Mouse (Mus musculus): ENCODE data around the gene Zfp341. TPM values are rescaled to one million over a fixed set of nuclear protein-coding genes. Genes with fewer than 3 reads are reported as not detected.
A peak's percentile ranks its signal among the peaks of the same experiment; 100 is the strongest.

Gene Zfp341
- polyA plus RNA-seq, 1 experiment from 2014 or later, result 0.44 TPM

GRCm38 (mm10) chr2:154635826-154636225 lies 22.7 kb downstream of the Zfp341 start:
- TF ChIP-seq CTCF (IDR thresholded peaks at IDR 0.05; ENCODE audit: low read depth), result no peak
- H3K36me3 ChIP-seq (ENCODE audit: control insufficient read depth, insufficient read depth), result peaks cover 15% of the 10 kb centered on the region
- no peak overlapping the region for H3K27ac ChIP-seq (ENCODE audit: low read depth, low read length)
- H3K9ac ChIP-seq (ENCODE audit: low read depth, low read length), result no peak overlapping the region
- no peaks in the 10 kb centered on the region for H3K9me3 ChIP-seq (ENCODE audit: control insufficient read depth)
- no peaks in the 10 kb centered on the region for H3K27me3 ChIP-seq (replicated peaks; ENCODE audit: control insufficient read depth, insufficient read depth, low read length)
- H3K4me3 ChIP-seq (ENCODE audit: low read depth, low read length), result no peak overlapping the region
- 95% methylated on average over 2 of the region's 2 CpGs for WGBS
- no peak overlapping the region for H3K4me2 ChIP-seq (replicated peaks; ENCODE audit: low read depth)
- no peak for ATAC-seq
- H3K4me1 ChIP-seq (replicated peaks; ENCODE audit: control insufficient read depth, insufficient read depth, low read length), result 0 out of 2 replicates have a peak, but pooled peaks cover 2% of the 10 kb centered on the region

- Histone ChIP-seq H3K4me2 (replicated peaks; ENCODE audit: low read depth) (no peak overlapping the region), H3K36me3 (ENCODE audit: control insufficient read depth, insufficient read depth) (peaks cover 10% of the 10 kb centered on the region), H3K27ac (ENCODE audit: low read depth, low read length) (no peak overlapping the region), H3K27me3 (replicated peaks; ENCODE audit: control insufficient read depth, insufficient read depth, low read length) (no peaks in the 10 kb centered on the region), H3K9ac (ENCODE audit: low read depth, low read length) (no peak overlapping the region), H3K4me1 (replicated peaks; ENCODE audit: control insufficient read depth, insufficient read depth, low read length) (0 out of 2 replicates have a peak, but pooled peaks cover 2% of the 10 kb centered on the region), H3K9me3 (ENCODE audit: control insufficient read depth) (no peaks in the 10 kb centered on the region), H3K4me3 (ENCODE audit: low read depth, low read length) (no peak overlapping the region)
- ATAC-seq, result no peak
- WGBS, result 97% methylated on average over 3 of the region's 3 CpGs
- peak; percentile 28 for TF ChIP-seq CTCF (IDR thresholded peaks at IDR 0.05; ENCODE audit: low read depth)
Measured at GRCm38 (mm10) chr2:154638521-154638920, 25.4 kb downstream of the Zfp341 start.

GRCm38 (mm10) chr2:154639115-154639514 lies 26.0 kb downstream of the Zfp341 start:
- TF ChIP-seq CTCF (IDR thresholded peaks at IDR 0.05; ENCODE audit: low read depth), result no peak
- peak; percentile 52 for ATAC-seq
- peak overlapping the region; percentile 30; the same call in 1 of the 2 replicates for H3K27ac ChIP-seq (ENCODE audit: low read depth, low read length)
- 0 out of 2 replicates have a peak, but pooled peaks cover under 1% of the 10 kb centered on the region for H3K4me1 ChIP-seq (replicated peaks; ENCODE audit: control insufficient read depth, insufficient read depth, low read length)
- no peak overlapping the region for H3K4me3 ChIP-seq (ENCODE audit: low read depth, low read length)
- H3K4me2 ChIP-seq (replicated peaks; ENCODE audit: low read depth), result no peak overlapping the region
- no peaks in the 10 kb centered on the region for H3K27me3 ChIP-seq (replicated peaks; ENCODE audit: control insufficient read depth, insufficient read depth, low read length)
- H3K36me3 ChIP-seq (ENCODE audit: control insufficient read depth, insufficient read depth), result peaks cover 10% of the 10 kb centered on the region
- H3K9ac ChIP-seq (ENCODE audit: low read depth, low read length), result no peak overlapping the region
- H3K9me3 ChIP-seq (ENCODE audit: control insufficient read depth), result no peaks in the 10 kb centered on the region
- WGBS, result 54% methylated on average over 4 of the region's 4 CpGs

- no peak overlapping the region for H3K4me3 ChIP-seq (ENCODE audit: low read depth, low read length)
- 55% methylated on average over 8 of the region's 8 CpGs for WGBS
- H3K4me2 ChIP-seq (replicated peaks; ENCODE audit: low read depth), result no peak overlapping the region
- ATAC-seq, result no peak
- no peak overlapping the region for H3K9ac ChIP-seq (ENCODE audit: low read depth, low read length)
- no peak overlapping the region for H3K27ac ChIP-seq (ENCODE audit: low read depth, low read length)
- TF ChIP-seq CTCF (IDR thresholded peaks at IDR 0.05; ENCODE audit: low read depth), result no peak
- no peaks in the 10 kb centered on the region for H3K4me1 ChIP-seq (replicated peaks; ENCODE audit: control insufficient read depth, insufficient read depth, low read length)
- no peaks in the 10 kb centered on the region for H3K9me3 ChIP-seq (ENCODE audit: control insufficient read depth)
- H3K36me3 ChIP-seq (ENCODE audit: control insufficient read depth, insufficient read depth), result peaks cover 20% of the 10 kb centered on the region
- H3K27me3 ChIP-seq (replicated peaks; ENCODE audit: control insufficient read depth, insufficient read depth, low read length), result no peaks in the 10 kb centered on the region
Measured at GRCm38 (mm10) chr2:154641176-154641575, 28.1 kb downstream of the Zfp341 start.

GRCm38 (mm10) chr2:154642005-154642459 lies 28.9 kb downstream of the Zfp341 start:
- H3K9ac ChIP-seq (ENCODE audit: low read depth, low read length), result no peak overlapping the region
- no peaks in the 10 kb centered on the region for H3K9me3 ChIP-seq (ENCODE audit: control insufficient read depth)
- peak; percentile 53 for ATAC-seq
- no peak for TF ChIP-seq CTCF (IDR thresholded peaks at IDR 0.05; ENCODE audit: low read depth)
- no peaks in the 10 kb centered on the region for H3K27me3 ChIP-seq (replicated peaks; ENCODE audit: control insufficient read depth, insufficient read depth, low read length)
- peaks cover 20% of the 10 kb centered on the region for H3K36me3 ChIP-seq (ENCODE audit: control insufficient read depth, insufficient read depth)
- H3K4me2 ChIP-seq (replicated peaks; ENCODE audit: low read depth), result no peak overlapping the region; the same call in 1 of the 2 replicates
- no peak overlapping the region for H3K4me3 ChIP-seq (ENCODE audit: low read depth, low read length)
- no peak overlapping the region for H3K27ac ChIP-seq (ENCODE audit: low read depth, low read length)
- 56% methylated on average over 9 of the region's 9 CpGs for WGBS
- H3K4me1 ChIP-seq (replicated peaks; ENCODE audit: control insufficient read depth, insufficient read depth, low read length), result no peaks in the 10 kb centered on the region

GRCm38 (mm10) chr2:154642712-154643385 lies 29.8 kb downstream of the Zfp341 start:
- H3K36me3 ChIP-seq (ENCODE audit: control insufficient read depth, insufficient read depth), result peaks cover 18% of the 10 kb centered on the region
- ATAC-seq, result no peak
- H3K27ac ChIP-seq (ENCODE audit: low read depth, low read length), result no peak overlapping the region
- no peak overlapping the region for H3K4me2 ChIP-seq (replicated peaks; ENCODE audit: low read depth)
- TF ChIP-seq CTCF (IDR thresholded peaks at IDR 0.05; ENCODE audit: low read depth), result peak; percentile 33
- no peaks in the 10 kb centered on the region for H3K4me1 ChIP-seq (replicated peaks; ENCODE audit: control insufficient read depth, insufficient read depth, low read length)
- no peak overlapping the region for H3K4me3 ChIP-seq (ENCODE audit: low read depth, low read length)
- no peaks in the 10 kb centered on the region for H3K27me3 ChIP-seq (replicated peaks; ENCODE audit: control insufficient read depth, insufficient read depth, low read length)
- WGBS, result 56% methylated on average over 6 of the region's 6 CpGs
- H3K9me3 ChIP-seq (ENCODE audit: control insufficient read depth), result no peaks in the 10 kb centered on the region
- H3K9ac ChIP-seq (ENCODE audit: low read depth, low read length), result no peak overlapping the region
